Mouse (Mus musculus): ENCODE measurements around the gene Dolk. TPM values are rescaled to one million over a fixed set of nuclear protein-coding genes. Genes with fewer than 3 reads are reported as not detected.

The Dolk gene
- polyA plus RNA-seq, 1 experiment from 2014 or later, result 21.1 TPM

GRCm38 (mm10) chr2:30256616-30257350, 29.4 kb downstream of the Dolk start:
- no peak for ATAC-seq (ENCODE audit: low FRiP score, low TSS enrichment)
- 93% methylated on average over 30 of the region's 30 CpGs for WGBS
- TF ChIP-seq CTCF (IDR thresholded peaks at IDR 0.05; ENCODE audit: low read depth) (no peak), EP300 (optimal IDR thresholded peaks at IDR 0.05) (no peak)
- Histone ChIP-seq H3K4me2 (replicated peaks; ENCODE audit: low read depth) (no peak overlapping the region), H3K27ac (replicated peaks) (no peak overlapping the region), H3K4me1 (replicated peaks; ENCODE audit: control insufficient read depth, insufficient read depth) (peaks cover 3% of the 10 kb centered on the region; the same call in 1 of the 2 replicates), H3K9me3 (ENCODE audit: control insufficient read depth, low read length) (no peaks in the 10 kb centered on the region), H3K4me3 (ENCODE audit: low read depth, low read length) (no peak overlapping the region), H3K36me3 (ENCODE audit: control insufficient read depth, insufficient read depth, low read length) (peaks cover 33% of the 10 kb centered on the region), H3K9ac (ENCODE audit: low read length) (no peak overlapping the region), H3K27me3 (ENCODE audit: control insufficient read depth, insufficient read depth, low read length) (no peaks in the 10 kb centered on the region)
- no peak for DNase-seq (ENCODE audit: low spot score)

DNA sequence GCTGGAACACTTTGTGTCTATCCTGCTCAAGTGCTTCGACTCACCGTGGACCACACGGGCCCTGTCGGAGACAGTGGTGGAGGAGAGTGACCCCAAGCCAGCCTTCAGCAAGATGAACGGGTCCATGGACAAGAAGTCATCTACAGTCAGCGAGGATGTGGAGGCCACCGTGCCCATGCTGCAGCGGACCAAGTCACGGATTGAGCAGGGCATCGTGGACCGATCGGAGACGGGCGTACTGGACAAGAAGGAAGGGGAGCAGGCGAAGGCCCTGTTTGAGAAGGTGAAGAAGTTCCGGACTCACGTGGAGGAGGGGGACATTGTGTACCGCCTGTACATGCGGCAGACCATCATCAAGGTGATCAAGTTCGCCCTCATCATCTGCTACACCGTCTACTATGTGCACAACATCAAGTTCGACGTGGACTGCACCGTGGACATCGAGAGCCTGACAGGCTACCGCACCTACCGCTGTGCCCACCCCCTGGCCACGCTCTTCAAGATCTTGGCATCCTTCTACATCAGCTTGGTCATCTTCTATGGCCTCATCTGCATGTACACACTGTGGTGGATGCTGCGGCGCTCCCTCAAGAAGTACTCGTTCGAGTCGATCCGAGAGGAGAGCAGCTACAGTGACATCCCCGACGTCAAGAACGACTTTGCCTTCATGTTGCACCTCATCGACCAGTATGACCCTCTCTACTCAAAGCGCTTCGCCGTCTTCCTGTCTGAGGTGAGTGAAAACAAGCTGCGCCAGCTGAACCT, 30.3 kb downstream of the Dolk start:
- Histone ChIP-seq H3K36me3 (ENCODE audit: control insufficient read depth, insufficient read depth, low read length) (peaks cover 30% of the 10 kb centered on the region), H3K27ac (replicated peaks) (no peak overlapping the region), H3K4me1 (replicated peaks; ENCODE audit: control insufficient read depth, insufficient read depth) (peaks cover 3% of the 10 kb centered on the region; the same call in 1 of the 2 replicates), H3K9ac (ENCODE audit: low read length) (no peak overlapping the region), H3K27me3 (ENCODE audit: control insufficient read depth, insufficient read depth, low read length) (no peaks in the 10 kb centered on the region), H3K4me2 (replicated peaks; ENCODE audit: low read depth) (no peak overlapping the region), H3K9me3 (ENCODE audit: control insufficient read depth, low read length) (no peaks in the 10 kb centered on the region), H3K4me3 (ENCODE audit: low read depth, low read length) (no peak overlapping the region)
- 96% methylated on average over 42 of the region's 42 CpGs for WGBS
- no peak for DNase-seq (ENCODE audit: low spot score)
- ATAC-seq (ENCODE audit: low FRiP score, low TSS enrichment), result no peak
- TF ChIP-seq CTCF (IDR thresholded peaks at IDR 0.05; ENCODE audit: low read depth) (no peak), EP300 (optimal IDR thresholded peaks at IDR 0.05) (no peak)

- no peak for ATAC-seq (ENCODE audit: low FRiP score, low TSS enrichment)
- no peaks in the 10 kb centered on the region for H3K9me3 ChIP-seq (ENCODE audit: control insufficient read depth, low read length)
- H3K9ac ChIP-seq (ENCODE audit: low read length), result no peak overlapping the region
- H3K27me3 ChIP-seq (ENCODE audit: control insufficient read depth, insufficient read depth, low read length), result no peaks in the 10 kb centered on the region
- WGBS, result 77% methylated on average over 5 of the region's 5 CpGs
- peaks cover 31% of the 10 kb centered on the region for H3K36me3 ChIP-seq (ENCODE audit: control insufficient read depth, insufficient read depth, low read length)
- H3K4me3 ChIP-seq (ENCODE audit: low read depth, low read length), result no peak overlapping the region
- DNase-seq (ENCODE audit: low spot score), result no peak
- TF ChIP-seq EP300 (optimal IDR thresholded peaks at IDR 0.05), result no peak
- H3K4me1 ChIP-seq (replicated peaks; ENCODE audit: control insufficient read depth, insufficient read depth), result peaks cover 3% of the 10 kb centered on the region; the same call in 1 of the 2 replicates
- no peak overlapping the region for H3K27ac ChIP-seq (replicated peaks)
- H3K4me2 ChIP-seq (replicated peaks; ENCODE audit: low read depth), result no peak overlapping the region
Measured at GRCm38 (mm10) chr2:30253809-30254208, 32.3 kb downstream of the Dolk start.

DNA sequence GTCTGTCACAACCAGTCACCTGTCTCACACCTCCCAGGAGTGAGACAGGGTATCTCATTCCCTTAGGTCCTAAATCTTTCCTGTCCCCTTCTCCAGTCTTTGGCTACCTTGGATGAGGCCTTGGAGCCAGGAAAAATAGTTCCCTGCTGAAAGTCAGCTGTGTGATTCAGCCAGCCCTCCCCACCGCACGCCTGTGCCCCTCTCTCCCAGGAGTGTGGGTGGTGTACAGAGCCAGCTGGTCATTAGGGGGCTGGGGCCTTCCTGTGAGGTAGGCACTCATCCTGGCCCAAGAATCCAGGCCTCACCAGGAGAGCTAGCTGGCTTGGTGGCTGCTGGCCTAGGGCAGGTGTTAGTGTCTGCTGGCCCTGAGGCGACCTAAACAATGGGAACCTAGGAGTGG, 33.6 kb downstream of the Dolk start:
- Histone ChIP-seq H3K27me3 (ENCODE audit: control insufficient read depth, insufficient read depth, low read length) (no peaks in the 10 kb centered on the region), H3K4me1 (replicated peaks; ENCODE audit: control insufficient read depth, insufficient read depth) (peaks cover 3% of the 10 kb centered on the region; the same call in 1 of the 2 replicates), H3K36me3 (ENCODE audit: control insufficient read depth, insufficient read depth, low read length) (peaks cover 26% of the 10 kb centered on the region), H3K9me3 (ENCODE audit: control insufficient read depth, low read length) (no peaks in the 10 kb centered on the region), H3K9ac (ENCODE audit: low read length) (peak overlapping the region; percentile 35; the same call in 1 of the 2 replicates), H3K4me2 (replicated peaks; ENCODE audit: low read depth) (no peak overlapping the region), H3K4me3 (ENCODE audit: low read depth, low read length) (no peak overlapping the region), H3K27ac (replicated peaks) (peak overlapping the region; percentile 89)
- ATAC-seq (ENCODE audit: low FRiP score, low TSS enrichment) (no peak), DNase-seq (ENCODE audit: low spot score) (no peak)
- 70% methylated on average over 3 of the region's 3 CpGs for WGBS
- TF ChIP-seq CTCF (IDR thresholded peaks at IDR 0.05; ENCODE audit: low read depth), result no peak
- TF ChIP-seq EP300 (optimal IDR thresholded peaks at IDR 0.05), result no peak

DNA sequence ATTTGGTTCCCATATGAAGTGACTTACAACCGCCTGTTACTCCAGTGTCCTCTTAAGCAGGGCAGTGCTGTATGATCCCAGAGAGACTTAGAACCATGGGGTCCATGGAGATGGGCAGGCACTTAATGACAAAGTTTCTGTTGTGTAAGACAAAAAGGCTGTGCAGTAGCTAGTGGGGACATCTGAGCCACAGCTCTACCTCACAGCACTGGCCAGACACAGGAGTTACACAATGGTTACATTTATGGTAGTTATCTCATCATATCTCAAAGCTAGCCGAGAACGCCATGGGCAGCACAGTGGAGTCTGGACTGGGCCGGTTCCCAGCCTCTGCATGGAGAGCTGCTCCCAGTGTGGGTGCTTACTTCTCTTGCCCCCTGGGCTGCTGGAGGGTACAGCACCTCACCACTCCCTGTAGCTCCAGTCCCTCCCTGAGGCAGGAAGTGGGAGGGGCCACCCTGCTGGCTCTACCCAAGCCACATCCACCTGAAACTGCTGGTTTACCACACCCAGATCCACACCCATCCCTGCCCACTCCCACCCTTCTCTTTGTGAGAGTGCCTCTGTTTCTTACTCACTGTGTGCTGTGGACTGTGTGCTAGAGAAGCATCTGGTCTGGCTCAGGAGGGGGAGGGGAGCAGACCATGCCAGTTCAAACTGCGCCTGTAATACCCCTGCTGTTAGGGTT, 34.6 kb downstream of the Dolk start:
- WGBS, result 57% methylated on average over 5 of the region's 5 CpGs
- DNase-seq (ENCODE audit: low spot score) (peak; percentile 95), ATAC-seq (ENCODE audit: low FRiP score, low TSS enrichment) (peak; percentile 97)
- H3K4me2 ChIP-seq (replicated peaks; ENCODE audit: low read depth), result 0 out of 2 replicates have a peak overlapping the region, but pooled peaks have one; percentile 11
- no peaks in the 10 kb centered on the region for H3K27me3 ChIP-seq (ENCODE audit: control insufficient read depth, insufficient read depth, low read length)
- H3K9me3 ChIP-seq (ENCODE audit: control insufficient read depth, low read length), result no peaks in the 10 kb centered on the region
- 0 out of 2 replicates have a peak overlapping the region, but pooled peaks have one; percentile 35 for H3K9ac ChIP-seq (ENCODE audit: low read length)
- TF ChIP-seq EP300 (optimal IDR thresholded peaks at IDR 0.05) (no peak), CTCF (IDR thresholded peaks at IDR 0.05; ENCODE audit: low read depth) (no peak)
- no peak overlapping the region for H3K4me3 ChIP-seq (ENCODE audit: low read depth, low read length)
- H3K27ac ChIP-seq (replicated peaks), result peak overlapping the region; percentile 89
- peaks cover 3% of the 10 kb centered on the region; the same call in 1 of the 2 replicates for H3K4me1 ChIP-seq (replicated peaks; ENCODE audit: control insufficient read depth, insufficient read depth)
- H3K36me3 ChIP-seq (ENCODE audit: control insufficient read depth, insufficient read depth, low read length), result peaks cover 19% of the 10 kb centered on the region
